Mouse (Mus musculus): ENCODE results near the gene Ell.

DNA sequence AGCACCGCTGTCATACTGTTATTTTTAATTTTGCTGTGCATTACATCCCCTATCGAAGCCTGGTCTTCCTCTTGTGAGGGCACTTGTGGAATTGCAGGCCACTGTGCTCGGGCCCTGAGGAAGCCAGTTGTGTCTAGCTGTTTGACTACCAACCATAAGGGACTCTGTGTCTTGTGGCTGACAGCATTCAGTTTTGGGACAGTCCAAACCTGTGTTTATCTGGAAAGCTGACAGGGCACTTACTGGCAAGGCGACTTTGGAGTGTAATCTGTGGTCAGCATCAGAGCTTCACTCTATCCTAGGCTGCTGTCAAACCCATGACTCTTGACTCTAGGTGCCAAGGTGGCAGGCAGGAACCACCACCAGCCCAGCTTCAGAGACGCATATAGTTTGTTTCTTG lies 1.8 kb downstream of the Ell start:
- TF ChIP-seq POLR2A (IDR thresholded peaks at IDR 0.05; ENCODE audit: low read depth, low read length) = no peak
- TF ChIP-seq CTCF (IDR thresholded peaks at IDR 0.05; ENCODE audit: borderline replicate concordance, insufficient read depth, low read length) = no peak

Measured in embryonic fibroblast, embryonic 13.5 days (primary cell).